Mouse (Mus musculus) embryonic facial prominence, embryonic 15.5 days (tissue): ENCODE results near the gene C2cd4b. TPM values are rescaled to one million over a fixed set of nuclear protein-coding genes. Genes with fewer than 3 reads are reported as not detected.

Experiments used
- ATAC-seq: fragments of 200-750 bp; cut with Nextera tagmentation; 2 replicates; pipeline ENCODE4 v1.8.0; 2017; ENCODE audit warnings: low read depth, moderate TSS enrichment; ENCODE audit not compliant: insufficient number of reproducible peaks, low FRiP score, low TSS enrichment
- H3K27ac ChIP-seq: fragments of 300-500 bp; sonication (generic); replicated peaks from 2 replicates; pipeline ENCODE4 v1.5.1; 2015; ENCODE audit warnings: mild to moderate bottlenecking, inconsistent platforms
- H3K27me3 ChIP-seq: fragments of 300-500 bp; sonication (generic); 2 replicates; pipeline ENCODE4 v1.6.1; 2015; ENCODE audit warnings: inconsistent platforms
- H3K36me3 ChIP-seq: fragments of 300-500 bp; sonication (generic); 2 replicates; pipeline ENCODE4 v1.6.1; 2015; ENCODE audit warnings: mild to moderate bottlenecking, inconsistent platforms
- H3K4me1 ChIP-seq: fragments of 300-500 bp; sonication (generic); 2 replicates; pipeline ENCODE4 v1.6.1; 2015; ENCODE audit warnings: inconsistent platforms
- H3K4me2 ChIP-seq: fragments of 300-500 bp; sonication (generic); replicated peaks from 2 replicates; pipeline ENCODE4 v1.6.1; 2015; ENCODE audit warnings: mild to moderate bottlenecking, inconsistent platforms
- H3K4me3 ChIP-seq: fragments of 300-500 bp; sonication (generic); replicated peaks from 2 replicates; pipeline ENCODE4 v1.5.1; 2015; ENCODE audit warnings: mild to moderate bottlenecking, inconsistent platforms
- H3K9ac ChIP-seq: fragments of 300-500 bp; sonication (generic); 2 replicates; pipeline ENCODE4 v1.6.1; 2015; ENCODE audit warnings: inconsistent platforms
- H3K9me3 ChIP-seq: fragments of 300-500 bp; sonication (generic); replicated peaks from 2 replicates; pipeline ENCODE4 v1.6.1; 2016; ENCODE audit warnings: inconsistent platforms
- WGBS: fragments of 180-500 bp; shearing (Covaris S2); methylation state at CpG from one replicate; pipeline ENCODE4 v1.1.7; 2015; 5-methylcytosine and 5-hydroxymethylcytosine counted together
- polyA plus RNA-seq: library from polyadenylated mRNA; unstranded; fragments of >200 nt; fragmentation: Nextera tagmentation; extraction: Ambion mirVana; gene quantifications from 2 replicates; pipeline ENCODE4 v1.2.1, GENCODE M21; 2015

C2cd4b gene
- polyA plus RNA-seq, result 0.45 and 0.64 TPM in 2 replicates

GRCm38 (mm10) chr9:67759163-67759955, at the start of gene C2cd4b:
C2cd4b (plus strand) TSS chr9:67759437.
- Histone ChIP-seq H3K9ac (peak within 1 kb of the TSS; percentile 18; the same call in 1 of the 2 replicates), H3K36me3 (no peaks in the 10 kb centered on the region), H3K4me1 (peaks cover 14% of the 10 kb centered on the region), H3K4me3 (peak within 1 kb of the TSS; percentile 65), H3K27me3 (peaks cover 36% of the 10 kb centered on the region), H3K9me3 (no peaks in the 10 kb centered on the region), H3K4me2 (peak within 1 kb of the TSS; percentile 99), H3K27ac (no peak within 1 kb of the TSS)
- ATAC-seq, result peak; percentile 48; the same call in 1 of the 2 replicates
- WGBS, result 2% methylated on average over 49 of the region's 49 CpGs

DNA sequence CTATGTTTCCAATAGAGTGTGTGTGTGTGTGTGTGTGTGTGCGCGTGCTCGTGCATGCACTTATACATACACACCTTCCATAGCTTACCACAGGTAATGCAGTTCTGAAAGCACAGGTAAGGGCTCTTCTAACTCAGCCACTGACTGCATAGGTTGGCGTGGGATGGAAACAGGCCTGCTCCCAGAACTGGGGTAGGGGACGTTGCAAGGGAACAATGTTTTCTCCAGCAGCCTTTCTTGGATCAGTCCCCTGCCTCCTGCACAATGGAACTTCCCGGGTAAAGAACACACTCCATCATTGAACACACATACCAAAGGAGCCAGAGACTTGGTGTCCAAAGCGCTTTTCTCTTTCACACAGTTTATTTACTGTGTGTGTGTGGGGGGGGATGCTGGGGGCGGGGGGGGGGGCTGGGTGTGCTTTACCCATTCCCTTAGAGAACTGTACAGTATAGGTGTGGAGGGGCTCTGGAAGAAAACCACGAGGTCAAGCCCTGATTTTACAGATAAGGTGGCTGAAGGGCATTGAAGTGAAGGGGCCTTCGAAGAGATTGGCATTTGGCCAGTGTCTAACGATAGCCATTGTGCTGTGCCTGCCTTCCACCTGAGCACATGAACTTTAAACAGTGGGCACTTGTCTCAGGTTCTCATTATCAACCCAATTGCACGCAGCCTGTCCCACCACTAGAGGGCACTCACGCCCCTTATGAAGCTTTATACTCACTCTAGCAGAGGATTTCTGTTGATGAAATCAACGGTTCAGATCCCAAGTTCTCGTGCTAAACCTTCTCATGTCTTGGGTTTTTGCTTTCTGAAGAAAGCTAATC, 48.0 kb upstream of the C2cd4b start:
- no peaks in the 10 kb centered on the region for H3K27me3 ChIP-seq
- no peak overlapping the region for H3K27ac ChIP-seq
- 39% methylated on average over 15 of the region's 15 CpGs for WGBS
- no peak overlapping the region for H3K4me3 ChIP-seq
- no peaks in the 10 kb centered on the region for H3K9me3 ChIP-seq
- no peak overlapping the region for H3K9ac ChIP-seq
- no peak; the same call in 1 of the 2 replicates for ATAC-seq
- H3K36me3 ChIP-seq, result no peaks in the 10 kb centered on the region
- H3K4me2 ChIP-seq, result no peak overlapping the region
- H3K4me1 ChIP-seq, result no peaks in the 10 kb centered on the region

GRCm38 (mm10) chr9:67712146-67712545, 47.1 kb upstream of the C2cd4b start:
- no peaks in the 10 kb centered on the region for H3K9me3 ChIP-seq
- no peak for ATAC-seq
- WGBS, result 78% methylated on average over 9 of the region's 9 CpGs

GRCm38 (mm10) chr9:67717081-67717480, 42.2 kb upstream of the C2cd4b start:
- 89% methylated on average over 3 of the region's 3 CpGs for WGBS
- Histone ChIP-seq H3K27me3 (no peaks in the 10 kb centered on the region), H3K27ac (no peak overlapping the region), H3K9me3 (no peaks in the 10 kb centered on the region), H3K4me2 (no peak overlapping the region), H3K4me1 (no peaks in the 10 kb centered on the region), H3K36me3 (no peaks in the 10 kb centered on the region), H3K9ac (no peak overlapping the region), H3K4me3 (no peak overlapping the region)
- no peak for ATAC-seq

More at GRCm38 (mm10) chr9:67712146-67712545, 47.1 kb upstream of the C2cd4b start:
- no peak overlapping the region for H3K9ac ChIP-seq
- no peak overlapping the region for H3K4me3 ChIP-seq
- no peaks in the 10 kb centered on the region for H3K27me3 ChIP-seq
- no peaks in the 10 kb centered on the region for H3K36me3 ChIP-seq
- no peak overlapping the region for H3K27ac ChIP-seq
- no peaks in the 10 kb centered on the region for H3K4me1 ChIP-seq
- no peak overlapping the region for H3K4me2 ChIP-seq

DNA sequence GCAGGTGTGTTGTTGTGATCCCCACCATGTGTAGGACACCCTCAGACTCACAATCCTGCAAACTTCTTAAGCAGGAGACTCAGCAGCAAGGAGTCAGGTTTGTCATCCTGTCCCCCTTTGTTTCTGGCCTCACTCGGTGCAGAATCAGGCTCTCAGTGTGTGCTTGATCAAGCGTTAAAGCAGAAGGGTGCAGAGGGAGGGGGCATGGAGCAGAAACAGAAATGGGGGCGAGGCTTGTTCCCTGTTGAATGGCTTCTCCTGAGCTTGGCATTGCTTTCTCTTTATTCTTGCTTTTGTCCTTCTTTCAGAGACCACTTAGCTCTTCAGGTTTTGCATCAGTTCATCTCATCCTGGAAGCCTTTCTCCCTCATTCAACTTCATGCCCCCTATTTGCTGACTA, 40.6 kb upstream of the C2cd4b start:
- 35% methylated on average over 3 of the region's 3 CpGs for WGBS
- no peak for ATAC-seq

GRCm38 (mm10) chr9:67720150-67720549, 39.1 kb upstream of the C2cd4b start:
- Histone ChIP-seq H3K4me2 (no peak overlapping the region), H3K4me3 (no peak overlapping the region), H3K9me3 (no peaks in the 10 kb centered on the region), H3K36me3 (no peaks in the 10 kb centered on the region), H3K4me1 (no peaks in the 10 kb centered on the region), H3K27me3 (no peaks in the 10 kb centered on the region), H3K9ac (no peak overlapping the region), H3K27ac (no peak overlapping the region)
- no peak for ATAC-seq
- WGBS, result 69% methylated on average over 3 of the region's 3 CpGs

More for the DNA sequence above, 40.6 kb upstream of the C2cd4b start:
- H3K4me1 ChIP-seq, result no peaks in the 10 kb centered on the region
- H3K27me3 ChIP-seq, result no peaks in the 10 kb centered on the region
- H3K36me3 ChIP-seq, result no peaks in the 10 kb centered on the region
- no peak overlapping the region for H3K27ac ChIP-seq
- no peak overlapping the region for H3K4me3 ChIP-seq
- no peak overlapping the region for H3K4me2 ChIP-seq
- H3K9me3 ChIP-seq, result no peaks in the 10 kb centered on the region
- H3K9ac ChIP-seq, result no peak overlapping the region

DNA sequence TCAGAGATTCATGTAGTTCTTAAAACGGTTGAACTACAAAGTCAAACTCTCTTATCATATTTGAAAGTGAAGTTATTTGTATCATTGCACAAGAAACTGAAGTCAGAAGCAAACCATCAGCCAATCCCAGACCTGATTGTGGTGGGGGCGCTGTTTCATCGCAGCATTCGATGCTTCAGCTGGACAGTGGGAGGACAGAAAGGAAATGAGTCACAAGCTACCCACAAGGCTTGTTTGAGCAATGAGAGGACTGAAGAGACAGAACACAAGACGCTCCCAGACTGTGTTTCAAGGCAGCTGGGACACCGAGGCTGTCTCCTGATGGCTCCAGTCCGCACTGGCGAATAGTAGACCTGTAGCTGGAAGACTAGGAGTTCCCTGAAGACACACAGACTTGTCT, 36.9 kb upstream of the C2cd4b start:
- Histone ChIP-seq H3K4me1 (no peaks in the 10 kb centered on the region), H3K36me3 (no peaks in the 10 kb centered on the region), H3K4me2 (no peak overlapping the region), H3K27me3 (no peaks in the 10 kb centered on the region), H3K4me3 (no peak overlapping the region), H3K9ac (no peak overlapping the region), H3K27ac (no peak overlapping the region), H3K9me3 (no peaks in the 10 kb centered on the region)
- ATAC-seq, result no peak
- WGBS, result 81% methylated on average over 8 of the region's 8 CpGs

DNA sequence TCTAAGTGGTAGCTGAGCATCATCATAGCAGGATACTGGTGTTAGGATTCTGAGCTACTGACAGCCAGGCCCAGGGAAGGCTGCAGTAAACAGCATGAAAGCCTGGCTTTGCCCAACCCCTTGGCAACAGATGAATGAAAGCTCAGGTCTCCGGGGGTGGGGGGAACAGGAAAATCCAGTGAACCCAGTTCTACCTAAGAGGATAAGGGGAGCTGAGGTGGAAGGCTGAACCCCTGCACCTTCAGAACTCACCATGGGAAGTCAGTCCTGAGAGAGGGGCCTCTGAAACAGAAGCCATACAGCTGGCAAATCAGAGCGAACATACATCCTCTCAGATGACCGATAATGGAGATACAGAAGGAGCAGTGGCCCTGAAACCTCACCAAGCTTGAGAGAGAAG, 34.0 kb upstream of the C2cd4b start:
- Histone ChIP-seq H3K27ac (no peak overlapping the region; the same call in 1 of the 2 replicates), H3K4me2 (no peak overlapping the region), H3K27me3 (no peaks in the 10 kb centered on the region), H3K9me3 (no peaks in the 10 kb centered on the region), H3K4me1 (no peaks in the 10 kb centered on the region), H3K9ac (no peak overlapping the region), H3K36me3 (no peaks in the 10 kb centered on the region), H3K4me3 (no peak overlapping the region)
- ATAC-seq, result no peak; the same call in 1 of the 2 replicates
- 52% methylated on average over 3 of the region's 3 CpGs for WGBS

- H3K4me3 ChIP-seq, result no peak overlapping the region
- H3K27me3 ChIP-seq, result no peaks in the 10 kb centered on the region
- no peak overlapping the region for H3K4me2 ChIP-seq
- H3K9ac ChIP-seq, result no peak overlapping the region
- no peaks in the 10 kb centered on the region for H3K9me3 ChIP-seq
- no peaks in the 10 kb centered on the region for H3K4me1 ChIP-seq
- no peak overlapping the region for H3K27ac ChIP-seq
- 94% methylated on average over 15 of the region's 15 CpGs for WGBS
- ATAC-seq, result no peak
- no peaks in the 10 kb centered on the region for H3K36me3 ChIP-seq
These were observed 25.5 kb upstream of the C2cd4b start for GRCm38 (mm10) chr9:67733716-67734115.

GRCm38 (mm10) chr9:67735426-67735825, 23.8 kb upstream of the C2cd4b start:
- Histone ChIP-seq H3K9ac (no peak overlapping the region), H3K4me3 (no peak overlapping the region), H3K36me3 (no peaks in the 10 kb centered on the region), H3K4me2 (no peak overlapping the region), H3K9me3 (no peaks in the 10 kb centered on the region), H3K4me1 (no peaks in the 10 kb centered on the region), H3K27ac (no peak overlapping the region), H3K27me3 (no peaks in the 10 kb centered on the region)
- 39% methylated on average over 11 of the region's 11 CpGs for WGBS
- no peak for ATAC-seq

GRCm38 (mm10) chr9:67741256-67741655, 18.0 kb upstream of the C2cd4b start:
- Histone ChIP-seq H3K9me3 (no peaks in the 10 kb centered on the region), H3K27ac (no peak overlapping the region), H3K4me2 (no peak overlapping the region), H3K36me3 (no peaks in the 10 kb centered on the region), H3K4me1 (no peaks in the 10 kb centered on the region), H3K9ac (no peak overlapping the region), H3K27me3 (no peaks in the 10 kb centered on the region), H3K4me3 (no peak overlapping the region)
- 79% methylated on average over 2 of the region's 2 CpGs for WGBS
- no peak for ATAC-seq
